Mouse (Mus musculus) neural tube, embryonic 14.5 days (tissue): ENCODE measurements around the gene Galnt17. TPM values are rescaled to one million over a fixed set of nuclear protein-coding genes. Genes with fewer than 3 reads are reported as not detected.

Experiments
- ATAC-seq: fragments of 200-750 bp; cut with Nextera tagmentation; 2 replicates; pipeline ENCODE4 v1.8.0; 2017; ENCODE audit warnings: low read depth, mild to moderate bottlenecking, moderate TSS enrichment, moderate library complexity
- H3K27ac ChIP-seq: fragments of 300-500 bp; sonication (generic); 2 replicates; pipeline ENCODE4 v1.5.1; 2014; ENCODE audit warnings: low read depth, mild to moderate bottlenecking, control low read depth, low read length, moderate library complexity, mixed read lengths
- H3K27me3 ChIP-seq: fragments of 300-500 bp; sonication (generic); 2 replicates; pipeline ENCODE4 v1.6.1; 2014; ENCODE audit warnings: low read length; ENCODE audit not compliant: control insufficient read depth, insufficient read depth
- H3K36me3 ChIP-seq: fragments of 300-500 bp; sonication (generic); 2 replicates; pipeline ENCODE4 v1.6.1; 2014; ENCODE audit warnings: low read length, mixed read lengths; ENCODE audit not compliant: control insufficient read depth, insufficient read depth
- H3K4me1 ChIP-seq: fragments of 300-500 bp; sonication (generic); 2 replicates; pipeline ENCODE4 v1.6.1; 2014; ENCODE audit warnings: low read length; ENCODE audit not compliant: control insufficient read depth, insufficient read depth
- H3K4me2 ChIP-seq: fragments of 300-500 bp; sonication (generic); 2 replicates; pipeline ENCODE4 v1.6.1; 2014; ENCODE audit warnings: mild to moderate bottlenecking, low read depth, low read length, control low read depth
- H3K4me3 ChIP-seq: fragments of 300-500 bp; sonication (generic); 2 replicates; pipeline ENCODE4 v1.5.1; 2014; ENCODE audit warnings: low read depth, low read length, control low read depth, mixed read lengths
- H3K9ac ChIP-seq: fragments of 300-500 bp; sonication (generic); replicated peaks from 2 replicates; pipeline ENCODE4 v1.6.1; 2014; ENCODE audit warnings: low read depth, mild to moderate bottlenecking, control low read depth, low read length, mixed read lengths
- H3K9me3 ChIP-seq: fragments of 300-500 bp; sonication (generic); 2 replicates; pipeline ENCODE4 v1.6.1; 2016; ENCODE audit warnings: low read length; ENCODE audit not compliant: control insufficient read depth
- WGBS: fragments of 180-500 bp; shearing (Covaris S2); extraction: QIAGEN DNeasy Blood & Tissue Kit; methylation state at CpG from one replicate; pipeline ENCODE4 v1.1.7; 2014; 5-methylcytosine and 5-hydroxymethylcytosine counted together
- polyA plus RNA-seq: library from polyadenylated mRNA; unstranded; fragments of >200 nt; fragmentation: Nextera tagmentation; extraction: Ambion mirVana; gene quantifications from 2 replicates; pipeline ENCODE4 v1.2.1, GENCODE M21; 2014

Galnt17 gene
- polyA plus RNA-seq, 1 experiment from 2014 or later, result 15.4 TPM

GRCm38 (mm10) chr5:131180756-131181155 lies 127.5 kb downstream of the Galnt17 start:
- no peak overlapping the region for H3K27ac ChIP-seq
- no peaks in the 10 kb centered on the region; the same call in none of the 2 replicates for H3K4me1 ChIP-seq
- WGBS, result 96% methylated on average over 1 of the region's 1 CpGs
- no peaks in the 10 kb centered on the region for H3K27me3 ChIP-seq
- no peak overlapping the region for H3K4me3 ChIP-seq
- H3K4me2 ChIP-seq, result no peak overlapping the region
- no peak for ATAC-seq
- H3K9me3 ChIP-seq, result no peaks in the 10 kb centered on the region
- H3K9ac ChIP-seq, result no peak overlapping the region
- H3K36me3 ChIP-seq, result no peaks in the 10 kb centered on the region

GRCm38 (mm10) chr5:131177851-131178250 lies 130.4 kb downstream of the Galnt17 start:
- no peaks in the 10 kb centered on the region for H3K36me3 ChIP-seq
- whole genome bisulfite sequencing, result 47% methylated on average over 7 of the region's 7 CpGs
- H3K4me2 ChIP-seq, result no peak overlapping the region
- H3K27ac ChIP-seq, result 0 out of 2 replicates have a peak overlapping the region, but pooled peaks have one; percentile 22
- no peaks in the 10 kb centered on the region for H3K27me3 ChIP-seq
- H3K4me1 ChIP-seq, result no peaks in the 10 kb centered on the region; the same call in none of the 2 replicates
- no peaks in the 10 kb centered on the region for H3K9me3 ChIP-seq
- H3K4me3 ChIP-seq, result no peak overlapping the region
- H3K9ac ChIP-seq, result no peak overlapping the region
- no peak for ATAC-seq

- Histone ChIP-seq H3K27me3 (no peaks in the 10 kb centered on the region), H3K4me1 (no peaks in the 10 kb centered on the region; the same call in none of the 2 replicates), H3K27ac (peak overlapping the region; percentile 8; the same call in 1 of the 2 replicates), H3K36me3 (no peaks in the 10 kb centered on the region), H3K9ac (no peak overlapping the region), H3K9me3 (no peaks in the 10 kb centered on the region), H3K4me3 (no peak overlapping the region), H3K4me2 (no peak overlapping the region)
- 17% methylated on average over 2 of the region's 2 CpGs for WGBS
- ATAC-seq, result no peak
Observed at GRCm38 (mm10) chr5:131177168-131177567, 131.1 kb downstream of the Galnt17 start.

- no peak overlapping the region for H3K9ac ChIP-seq
- no peaks in the 10 kb centered on the region for H3K9me3 ChIP-seq
- H3K36me3 ChIP-seq, result no peaks in the 10 kb centered on the region
- no peak overlapping the region for H3K27ac ChIP-seq
- no peak overlapping the region for H3K4me2 ChIP-seq
- ATAC-seq, result no peak
- WGBS, result 88% methylated on average over 6 of the region's 6 CpGs
- no peaks in the 10 kb centered on the region for H3K4me1 ChIP-seq
- no peaks in the 10 kb centered on the region for H3K27me3 ChIP-seq
- no peak overlapping the region for H3K4me3 ChIP-seq
Observed at GRCm38 (mm10) chr5:131169186-131169585, 139.1 kb downstream of the Galnt17 start.

- ATAC-seq, result no peak
- no peaks in the 10 kb centered on the region for H3K9me3 ChIP-seq
- H3K27ac ChIP-seq, result no peak overlapping the region
- no peaks in the 10 kb centered on the region for H3K4me1 ChIP-seq
- no peak overlapping the region for H3K4me2 ChIP-seq
- H3K36me3 ChIP-seq, result no peaks in the 10 kb centered on the region
- no peak overlapping the region for H3K9ac ChIP-seq
- H3K4me3 ChIP-seq, result no peak overlapping the region
- 51% methylated on average over 5 of the region's 5 CpGs for WGBS
- H3K27me3 ChIP-seq, result no peaks in the 10 kb centered on the region
Observed at GRCm38 (mm10) chr5:131167366-131167765, 140.9 kb downstream of the Galnt17 start.

GRCm38 (mm10) chr5:131165681-131166080 lies 142.6 kb downstream of the Galnt17 start:
- no peak for ATAC-seq
- Histone ChIP-seq H3K36me3 (no peaks in the 10 kb centered on the region), H3K4me3 (no peak overlapping the region), H3K9me3 (no peaks in the 10 kb centered on the region), H3K4me2 (no peak overlapping the region), H3K9ac (no peak overlapping the region), H3K27ac (no peak overlapping the region), H3K4me1 (no peaks in the 10 kb centered on the region), H3K27me3 (no peaks in the 10 kb centered on the region)
- 28% methylated on average over 7 of the region's 7 CpGs for WGBS

- no peak overlapping the region for H3K9ac ChIP-seq
- no peaks in the 10 kb centered on the region for H3K9me3 ChIP-seq
- H3K36me3 ChIP-seq, result no peaks in the 10 kb centered on the region
- H3K27ac ChIP-seq, result no peak overlapping the region
- H3K27me3 ChIP-seq, result no peaks in the 10 kb centered on the region
- no peak overlapping the region for H3K4me3 ChIP-seq
- H3K4me2 ChIP-seq, result no peak overlapping the region
- 0 out of 2 replicates have a peak, but pooled peaks cover 2% of the 10 kb centered on the region for H3K4me1 ChIP-seq
- ATAC-seq, result no peak
- WGBS, result 16% methylated on average over 4 of the region's 4 CpGs
Observed at GRCm38 (mm10) chr5:131157866-131158265, 150.4 kb downstream of the Galnt17 start.

GRCm38 (mm10) chr5:131156323-131156722 lies 152.0 kb downstream of the Galnt17 start:
- WGBS, result 81% methylated on average over 3 of the region's 3 CpGs
- ATAC-seq, result no peak
- H3K4me2 ChIP-seq, result no peak overlapping the region

GRCm38 (mm10) chr5:131142606-131143005 lies 165.7 kb downstream of the Galnt17 start:
- H3K4me3 ChIP-seq, result no peak overlapping the region
- no peaks in the 10 kb centered on the region for H3K27me3 ChIP-seq
- H3K4me1 ChIP-seq, result peaks cover 4% of the 10 kb centered on the region
- H3K9ac ChIP-seq, result no peak overlapping the region
- no peak overlapping the region for H3K27ac ChIP-seq
- no peak overlapping the region for H3K4me2 ChIP-seq
- H3K9me3 ChIP-seq, result no peaks in the 10 kb centered on the region
- H3K36me3 ChIP-seq, result no peaks in the 10 kb centered on the region
- 40% methylated on average over 4 of the region's 4 CpGs for WGBS
- ATAC-seq, result no peak

More at GRCm38 (mm10) chr5:131156323-131156722, 152.0 kb downstream of the Galnt17 start:
- no peak overlapping the region for H3K4me3 ChIP-seq
- H3K9ac ChIP-seq, result no peak overlapping the region
- H3K27me3 ChIP-seq, result no peaks in the 10 kb centered on the region
- H3K27ac ChIP-seq, result no peak overlapping the region
- H3K4me1 ChIP-seq, result 0 out of 2 replicates have a peak, but pooled peaks cover 2% of the 10 kb centered on the region
- H3K36me3 ChIP-seq, result no peaks in the 10 kb centered on the region
- no peaks in the 10 kb centered on the region for H3K9me3 ChIP-seq
